Mouse (Mus musculus): ENCODE data around the gene Slc27a3. TPM values are rescaled to one million over a fixed set of nuclear protein-coding genes. Genes with fewer than 3 reads are reported as not detected.

Gene Slc27a3
- polyA plus RNA-seq, 1 experiment from 2014 or later: 20.1 TPM

- no peak overlapping the region for H3K27ac ChIP-seq (replicated peaks)
- no peaks in the 10 kb centered on the region for H3K9me3 ChIP-seq (replicated peaks)
- 76% methylated on average over 3 of the region's 3 CpGs for WGBS
- H3K4me1 ChIP-seq: no peaks in the 10 kb centered on the region
- DNase-seq (ENCODE audit: low spot score): no peak
- no peaks in the 10 kb centered on the region for H3K27me3 ChIP-seq (ENCODE audit: low read depth, poor library complexity, severe bottlenecking)
- H3K4me3 ChIP-seq: no peak overlapping the region
- H3K36me3 ChIP-seq: peaks cover 100% of the 10 kb centered on the region
Measured at GRCm38 (mm10) chr3:90413011-90413396, 23.3 kb upstream of the Slc27a3 start.

GRCm38 (mm10) chr3:90412312-90413010, 22.7 kb upstream of the Slc27a3 start:
- WGBS: 59% methylated on average over 5 of the region's 5 CpGs
- H3K4me1 ChIP-seq: no peaks in the 10 kb centered on the region
- peaks cover 100% of the 10 kb centered on the region for H3K36me3 ChIP-seq
- no peaks in the 10 kb centered on the region for H3K27me3 ChIP-seq (ENCODE audit: low read depth, poor library complexity, severe bottlenecking)
- H3K4me3 ChIP-seq: no peak overlapping the region
- no peak overlapping the region for H3K27ac ChIP-seq (replicated peaks)
- peak; percentile 55 for DNase-seq (ENCODE audit: low spot score)
- H3K9me3 ChIP-seq (replicated peaks): no peaks in the 10 kb centered on the region

GRCm38 (mm10) chr3:90408721-90409120, 19.0 kb upstream of the Slc27a3 start:
- WGBS: 91% methylated on average over 3 of the region's 3 CpGs
- Histone ChIP-seq H3K27me3 (ENCODE audit: low read depth, poor library complexity, severe bottlenecking) (no peaks in the 10 kb centered on the region), H3K27ac (replicated peaks) (no peak overlapping the region), H3K4me1 (no peaks in the 10 kb centered on the region), H3K4me3 (no peak overlapping the region), H3K9me3 (replicated peaks) (no peaks in the 10 kb centered on the region), H3K36me3 (peaks cover 100% of the 10 kb centered on the region)
- no peak for DNase-seq (ENCODE audit: low spot score)

GRCm38 (mm10) chr3:90406414-90406813, 16.7 kb upstream of the Slc27a3 start:
- no peak for DNase-seq (ENCODE audit: low spot score)
- Histone ChIP-seq H3K36me3 (peaks cover 100% of the 10 kb centered on the region), H3K4me1 (no peaks in the 10 kb centered on the region), H3K9me3 (replicated peaks) (no peaks in the 10 kb centered on the region), H3K27me3 (ENCODE audit: low read depth, poor library complexity, severe bottlenecking) (no peaks in the 10 kb centered on the region), H3K4me3 (no peak overlapping the region), H3K27ac (replicated peaks) (no peak overlapping the region)
- 97% methylated on average over 5 of the region's 5 CpGs for WGBS

- H3K4me3 ChIP-seq: no peak overlapping the region
- no peak for DNase-seq (ENCODE audit: low spot score)
- 93% methylated on average over 4 of the region's 4 CpGs for WGBS
- H3K4me1 ChIP-seq: no peaks in the 10 kb centered on the region
- H3K36me3 ChIP-seq: peaks cover 100% of the 10 kb centered on the region
- H3K27me3 ChIP-seq (ENCODE audit: low read depth, poor library complexity, severe bottlenecking): no peaks in the 10 kb centered on the region
- H3K9me3 ChIP-seq (replicated peaks): no peaks in the 10 kb centered on the region
- no peak overlapping the region for H3K27ac ChIP-seq (replicated peaks)
Measured at GRCm38 (mm10) chr3:90404609-90405008, 14.9 kb upstream of the Slc27a3 start.

GRCm38 (mm10) chr3:90404121-90404520, 14.4 kb upstream of the Slc27a3 start:
- no peak overlapping the region for H3K4me3 ChIP-seq
- H3K4me1 ChIP-seq: no peaks in the 10 kb centered on the region
- H3K27me3 ChIP-seq (ENCODE audit: low read depth, poor library complexity, severe bottlenecking): no peaks in the 10 kb centered on the region
- peaks cover 100% of the 10 kb centered on the region for H3K36me3 ChIP-seq
- no peak for DNase-seq (ENCODE audit: low spot score)
- no peak overlapping the region for H3K27ac ChIP-seq (replicated peaks)
- H3K9me3 ChIP-seq (replicated peaks): no peaks in the 10 kb centered on the region
- WGBS: 94% methylated on average over 3 of the region's 3 CpGs

- Histone ChIP-seq H3K27ac (replicated peaks) (no peak overlapping the region), H3K9me3 (replicated peaks) (no peaks in the 10 kb centered on the region), H3K4me3 (no peak overlapping the region), H3K4me1 (no peaks in the 10 kb centered on the region), H3K27me3 (ENCODE audit: low read depth, poor library complexity, severe bottlenecking) (no peaks in the 10 kb centered on the region), H3K36me3 (peaks cover 98% of the 10 kb centered on the region)
- no peak for DNase-seq (ENCODE audit: low spot score)
- 85% methylated on average over 4 of the region's 4 CpGs for WGBS
Measured at GRCm38 (mm10) chr3:90400993-90401392, 11.3 kb upstream of the Slc27a3 start.

GRCm38 (mm10) chr3:90395629-90396028, 5.9 kb upstream of the Slc27a3 start:
- H3K4me3 ChIP-seq: no peak overlapping the region
- H3K36me3 ChIP-seq: peaks cover 98% of the 10 kb centered on the region
- peaks cover 11% of the 10 kb centered on the region; the same call in 1 of the 2 replicates for H3K27me3 ChIP-seq (ENCODE audit: low read depth, poor library complexity, severe bottlenecking)
- H3K4me1 ChIP-seq: peaks cover 5% of the 10 kb centered on the region
- no peak overlapping the region for H3K27ac ChIP-seq (replicated peaks)
- WGBS: 92% methylated on average over 3 of the region's 3 CpGs
- no peaks in the 10 kb centered on the region for H3K9me3 ChIP-seq (replicated peaks)
- no peak for DNase-seq (ENCODE audit: low spot score)

- peaks cover 33% of the 10 kb centered on the region for H3K4me1 ChIP-seq
- H3K4me3 ChIP-seq: no peak overlapping the region
- no peaks in the 10 kb centered on the region for H3K9me3 ChIP-seq (replicated peaks)
- no peak overlapping the region for H3K27ac ChIP-seq (replicated peaks)
- 89% methylated on average over 3 of the region's 3 CpGs for WGBS
- no peak for DNase-seq (ENCODE audit: low spot score)
- H3K36me3 ChIP-seq: peaks cover 78% of the 10 kb centered on the region
- peaks cover 24% of the 10 kb centered on the region for H3K27me3 ChIP-seq (ENCODE audit: low read depth, poor library complexity, severe bottlenecking)
Measured at GRCm38 (mm10) chr3:90392661-90393060, 2.9 kb upstream of the Slc27a3 start.

- Histone ChIP-seq H3K27ac (replicated peaks) (no peak overlapping the region), H3K27me3 (ENCODE audit: low read depth, poor library complexity, severe bottlenecking) (peaks cover 27% of the 10 kb centered on the region), H3K4me1 (peaks cover 37% of the 10 kb centered on the region), H3K36me3 (peaks cover 78% of the 10 kb centered on the region), H3K9me3 (replicated peaks) (no peaks in the 10 kb centered on the region), H3K4me3 (no peak overlapping the region)
- DNase-seq (ENCODE audit: low spot score): no peak
- WGBS: 89% methylated on average over 8 of the region's 8 CpGs
Measured at GRCm38 (mm10) chr3:90391941-90392340, 2.2 kb upstream of the Slc27a3 start.

- Histone ChIP-seq H3K27ac (replicated peaks) (no peak overlapping the region), H3K36me3 (peaks cover 78% of the 10 kb centered on the region), H3K4me3 (no peak overlapping the region), H3K4me1 (peaks cover 37% of the 10 kb centered on the region), H3K27me3 (ENCODE audit: low read depth, poor library complexity, severe bottlenecking) (peaks cover 27% of the 10 kb centered on the region), H3K9me3 (replicated peaks) (no peaks in the 10 kb centered on the region)
- no peak for DNase-seq (ENCODE audit: low spot score)
- 77% methylated on average over 4 of the region's 4 CpGs for WGBS
Measured at GRCm38 (mm10) chr3:90391004-90391403, 1.3 kb upstream of the Slc27a3 start.

GRCm38 (mm10) chr3:90388726-90389510, 820 bp downstream of the Slc27a3 start:
- peaks cover 43% of the 10 kb centered on the region for H3K4me1 ChIP-seq
- H3K9me3 ChIP-seq (replicated peaks): no peaks in the 10 kb centered on the region
- 3% methylated on average over 52 of the region's 53 CpGs for WGBS
- H3K36me3 ChIP-seq: peaks cover 72% of the 10 kb centered on the region
- H3K4me3 ChIP-seq: peak overlapping the region; percentile 73
- H3K27ac ChIP-seq (replicated peaks): peak overlapping the region; percentile 90
- H3K27me3 ChIP-seq (ENCODE audit: low read depth, poor library complexity, severe bottlenecking): peaks cover 27% of the 10 kb centered on the region
- no peak for DNase-seq (ENCODE audit: low spot score)

GRCm38 (mm10) chr3:90388192-90388591, 1.5 kb downstream of the Slc27a3 start:
- peaks cover 43% of the 10 kb centered on the region for H3K4me1 ChIP-seq
- WGBS: 89% methylated on average over 4 of the region's 4 CpGs
- no peak overlapping the region for H3K27ac ChIP-seq (replicated peaks)
- no peaks in the 10 kb centered on the region for H3K9me3 ChIP-seq (replicated peaks)
- DNase-seq (ENCODE audit: low spot score): no peak
- peaks cover 27% of the 10 kb centered on the region for H3K27me3 ChIP-seq (ENCODE audit: low read depth, poor library complexity, severe bottlenecking)
- H3K4me3 ChIP-seq: peak overlapping the region; percentile 73
- peaks cover 65% of the 10 kb centered on the region for H3K36me3 ChIP-seq

Measured in midbrain, embryonic 10.5 days (tissue).